Mouse (Mus musculus): ENCODE measurements around the gene Gm44503. TPM values are rescaled to one million over a fixed set of nuclear protein-coding genes. Genes with fewer than 3 reads are reported as not detected.
A peak's percentile ranks its signal among the peaks of the same experiment; 100 is the strongest.

The Gm44503 gene
- polyA plus RNA-seq, 1 experiment from 2014 or later = not detected

GRCm38 (mm10) chr9:72947010-72947409 lies 11.6 kb upstream of the Gm44503 start:
- H3K27ac ChIP-seq = no peak overlapping the region
- H3K27me3 ChIP-seq = no peaks in the 10 kb centered on the region
- H3K4me1 ChIP-seq (replicated peaks) = no peaks in the 10 kb centered on the region
- ATAC-seq (ENCODE audit: low FRiP score) = no peak
- no peak overlapping the region for H3K9ac ChIP-seq
- 92% methylated on average over 1 of the region's 1 CpGs for WGBS
- H3K9me3 ChIP-seq = no peaks in the 10 kb centered on the region
- H3K4me2 ChIP-seq = no peak overlapping the region
- H3K4me3 ChIP-seq = no peak overlapping the region
- peaks cover 44% of the 10 kb centered on the region for H3K36me3 ChIP-seq

- Histone ChIP-seq H3K27ac (no peak overlapping the region), H3K9ac (no peak overlapping the region), H3K4me2 (no peak overlapping the region), H3K9me3 (no peaks in the 10 kb centered on the region), H3K36me3 (peaks cover 30% of the 10 kb centered on the region), H3K4me3 (no peak overlapping the region), H3K27me3 (no peaks in the 10 kb centered on the region), H3K4me1 (replicated peaks) (no peaks in the 10 kb centered on the region)
- 82% methylated on average over 7 of the region's 7 CpGs for WGBS
- ATAC-seq (ENCODE audit: low FRiP score) = no peak
Measured at GRCm38 (mm10) chr9:72949572-72949971, 9.1 kb upstream of the Gm44503 start.

- H3K4me1 ChIP-seq (replicated peaks) = peaks cover 11% of the 10 kb centered on the region
- ATAC-seq (ENCODE audit: low FRiP score) = no peak
- H3K4me2 ChIP-seq = no peak overlapping the region
- no peaks in the 10 kb centered on the region for H3K9me3 ChIP-seq
- H3K27me3 ChIP-seq = no peaks in the 10 kb centered on the region
- 53% methylated on average over 2 of the region's 2 CpGs for WGBS
- no peaks in the 10 kb centered on the region for H3K36me3 ChIP-seq
- H3K4me3 ChIP-seq = no peak overlapping the region
- H3K27ac ChIP-seq = no peak overlapping the region
- no peak overlapping the region for H3K9ac ChIP-seq
Measured at GRCm38 (mm10) chr9:72954746-72955145, 3.9 kb upstream of the Gm44503 start.

GRCm38 (mm10) chr9:72955546-72955945 lies 3.1 kb upstream of the Gm44503 start:
- H3K9ac ChIP-seq = no peak overlapping the region
- H3K4me2 ChIP-seq = no peak overlapping the region
- ATAC-seq (ENCODE audit: low FRiP score) = no peak; the same call in 1 of the 2 replicates
- no peaks in the 10 kb centered on the region for H3K36me3 ChIP-seq
- peaks cover 11% of the 10 kb centered on the region for H3K4me1 ChIP-seq (replicated peaks)
- whole genome bisulfite sequencing = 22% methylated on average over 1 of the region's 1 CpGs
- H3K27me3 ChIP-seq = no peaks in the 10 kb centered on the region
- no peaks in the 10 kb centered on the region for H3K9me3 ChIP-seq
- no peak overlapping the region for H3K4me3 ChIP-seq
- no peak overlapping the region for H3K27ac ChIP-seq

- WGBS = 76% methylated on average over 8 of the region's 8 CpGs
- no peak overlapping the region for H3K27ac ChIP-seq
- no peak for ATAC-seq (ENCODE audit: low FRiP score)
- H3K4me3 ChIP-seq = no peak overlapping the region
- H3K9me3 ChIP-seq = no peaks in the 10 kb centered on the region
- H3K4me1 ChIP-seq (replicated peaks) = peaks cover 11% of the 10 kb centered on the region
- H3K4me2 ChIP-seq = no peak overlapping the region
- H3K36me3 ChIP-seq = no peaks in the 10 kb centered on the region
- no peak overlapping the region for H3K9ac ChIP-seq
- H3K27me3 ChIP-seq = no peaks in the 10 kb centered on the region
Measured at GRCm38 (mm10) chr9:72961346-72961745, 2.7 kb downstream of the Gm44503 start.

- ATAC-seq (ENCODE audit: low FRiP score) = no peak
- Histone ChIP-seq H3K27ac (no peak overlapping the region), H3K9ac (no peak overlapping the region), H3K4me3 (no peak overlapping the region), H3K36me3 (no peaks in the 10 kb centered on the region), H3K9me3 (no peaks in the 10 kb centered on the region), H3K27me3 (no peaks in the 10 kb centered on the region), H3K4me2 (no peak overlapping the region), H3K4me1 (replicated peaks) (peaks cover 11% of the 10 kb centered on the region)
- whole genome bisulfite sequencing = 84% methylated on average over 15 of the region's 15 CpGs
Measured at GRCm38 (mm10) chr9:72961959-72962358, 3.3 kb downstream of the Gm44503 start.

- Histone ChIP-seq H3K36me3 (no peaks in the 10 kb centered on the region), H3K9me3 (no peaks in the 10 kb centered on the region), H3K4me2 (no peak overlapping the region), H3K4me3 (no peak overlapping the region), H3K4me1 (replicated peaks) (no peaks in the 10 kb centered on the region), H3K27ac (no peak overlapping the region), H3K27me3 (no peaks in the 10 kb centered on the region), H3K9ac (no peak overlapping the region)
- 35% methylated on average over 11 of the region's 11 CpGs for WGBS
- ATAC-seq (ENCODE audit: low FRiP score) = peak; percentile 63; the same call in 1 of the 2 replicates
Measured at GRCm38 (mm10) chr9:72968349-72969061, 9.9 kb downstream of the Gm44503 start.

GRCm38 (mm10) chr9:72969874-72970273 lies 11.2 kb downstream of the Gm44503 start:
- H3K36me3 ChIP-seq = no peaks in the 10 kb centered on the region
- no peaks in the 10 kb centered on the region for H3K9me3 ChIP-seq
- no peak overlapping the region for H3K27ac ChIP-seq
- H3K4me2 ChIP-seq = no peak overlapping the region
- no peaks in the 10 kb centered on the region for H3K27me3 ChIP-seq
- ATAC-seq (ENCODE audit: low FRiP score) = no peak
- H3K4me3 ChIP-seq = no peak overlapping the region
- 72% methylated on average over 7 of the region's 7 CpGs for WGBS
- no peaks in the 10 kb centered on the region for H3K4me1 ChIP-seq (replicated peaks)
- no peak overlapping the region for H3K9ac ChIP-seq

GRCm38 (mm10) chr9:72972435-72972834 lies 13.8 kb downstream of the Gm44503 start:
- H3K27me3 ChIP-seq = no peaks in the 10 kb centered on the region
- H3K4me3 ChIP-seq = no peak overlapping the region
- H3K4me1 ChIP-seq (replicated peaks) = no peaks in the 10 kb centered on the region
- no peaks in the 10 kb centered on the region for H3K9me3 ChIP-seq
- no peak for ATAC-seq (ENCODE audit: low FRiP score)
- no peak overlapping the region for H3K4me2 ChIP-seq
- WGBS = 89% methylated on average over 5 of the region's 5 CpGs
- no peaks in the 10 kb centered on the region for H3K36me3 ChIP-seq
- H3K9ac ChIP-seq = no peak overlapping the region
- H3K27ac ChIP-seq = no peak overlapping the region

- no peak overlapping the region for H3K9ac ChIP-seq
- no peak overlapping the region for H3K4me2 ChIP-seq
- ATAC-seq (ENCODE audit: low FRiP score) = no peak
- H3K36me3 ChIP-seq = no peaks in the 10 kb centered on the region
- H3K27me3 ChIP-seq = no peaks in the 10 kb centered on the region
- H3K4me1 ChIP-seq (replicated peaks) = no peaks in the 10 kb centered on the region
- no peak overlapping the region for H3K27ac ChIP-seq
- H3K9me3 ChIP-seq = no peaks in the 10 kb centered on the region
- no peak overlapping the region for H3K4me3 ChIP-seq
Measured at GRCm38 (mm10) chr9:72972984-72973383, 14.3 kb downstream of the Gm44503 start.

GRCm38 (mm10) chr9:72974734-72975133 lies 16.1 kb downstream of the Gm44503 start:
- WGBS = 90% methylated on average over 5 of the region's 5 CpGs
- H3K9ac ChIP-seq = no peak overlapping the region
- no peaks in the 10 kb centered on the region for H3K27me3 ChIP-seq
- H3K4me2 ChIP-seq = no peak overlapping the region
- no peak overlapping the region for H3K27ac ChIP-seq
- no peak for ATAC-seq (ENCODE audit: low FRiP score)
- no peaks in the 10 kb centered on the region for H3K4me1 ChIP-seq (replicated peaks)
- H3K36me3 ChIP-seq = no peaks in the 10 kb centered on the region
- no peaks in the 10 kb centered on the region for H3K9me3 ChIP-seq
- H3K4me3 ChIP-seq = no peak overlapping the region

GRCm38 (mm10) chr9:72975242-72975641 lies 16.6 kb downstream of the Gm44503 start:
- Histone ChIP-seq H3K36me3 (no peaks in the 10 kb centered on the region), H3K4me3 (no peak overlapping the region), H3K4me1 (replicated peaks) (no peaks in the 10 kb centered on the region), H3K27ac (no peak overlapping the region), H3K9ac (no peak overlapping the region), H3K4me2 (no peak overlapping the region), H3K9me3 (no peaks in the 10 kb centered on the region), H3K27me3 (no peaks in the 10 kb centered on the region)
- no peak for ATAC-seq (ENCODE audit: low FRiP score)
- 94% methylated on average over 1 of the region's 1 CpGs for WGBS

GRCm38 (mm10) chr9:72983066-72983465 lies 24.4 kb downstream of the Gm44503 start:
- H3K36me3 ChIP-seq = no peaks in the 10 kb centered on the region
- WGBS = 63% methylated on average over 2 of the region's 2 CpGs

More at GRCm38 (mm10) chr9:72983066-72983465, 24.4 kb downstream of the Gm44503 start:
- no peak for ATAC-seq (ENCODE audit: low FRiP score)
- Histone ChIP-seq H3K9me3 (no peaks in the 10 kb centered on the region), H3K4me1 (replicated peaks) (peaks cover 25% of the 10 kb centered on the region), H3K27me3 (no peaks in the 10 kb centered on the region), H3K9ac (no peak overlapping the region), H3K4me3 (no peak overlapping the region), H3K4me2 (no peak overlapping the region), H3K27ac (no peak overlapping the region)

Measured in hindbrain, embryonic 13.5 days (tissue).